15 mouse cellular contexts compared by ENCODE assay signal in genomic region chr15:99509840-99510239, GRCm38 (mm10).
"Had no signal": no experiment of that assay in that cellular context is flagged by ENCODE, and none has a peak within 500 bp of the region (broad histone marks: within the 10 kb centered on the region; RNA-seq: fewer than 3 reads in every experiment).

No protein-coding gene starts in this region.

- H3K36me3 ChIP-seq: stomach, embryonic 15.5 days had no signal

- H3K9ac ChIP-seq: neural tube, embryonic 15.5 days; stomach, embryonic 15.5 days had no signal

- H3K9me3 ChIP-seq: neural tube, embryonic 15.5 days; stomach, embryonic 15.5 days had no signal

- H3K27ac ChIP-seq: neural tube, embryonic 15.5 days; stomach, embryonic 15.5 days; stomach, postnatal 0 days had no signal

- H3K27me3 ChIP-seq: neural tube, embryonic 15.5 days; stomach, embryonic 15.5 days had no signal

- DNase-seq: retina, postnatal 1 day; right cerebral cortex, adult 18-20 months; right cerebral cortex, postnatal 14 days; right cerebral cortex, postnatal 25 days; right cerebral cortex, postnatal 4 days; spleen, adult 18-20 months; thymus, adult 18-20 months; thymus, adult 2 months; thymus, postnatal 14 days; thymus, postnatal 25 days; thymus, postnatal 36 days; thymus, postnatal 4 days had no signal

- H3K4me2 ChIP-seq: neural tube, embryonic 15.5 days; stomach, embryonic 15.5 days had no signal

- H3K4me3 ChIP-seq: neural tube, embryonic 15.5 days; stomach, embryonic 15.5 days had no signal
